ENCODE assay signal across 40 mouse cellular contexts in the genomic region with DNA sequence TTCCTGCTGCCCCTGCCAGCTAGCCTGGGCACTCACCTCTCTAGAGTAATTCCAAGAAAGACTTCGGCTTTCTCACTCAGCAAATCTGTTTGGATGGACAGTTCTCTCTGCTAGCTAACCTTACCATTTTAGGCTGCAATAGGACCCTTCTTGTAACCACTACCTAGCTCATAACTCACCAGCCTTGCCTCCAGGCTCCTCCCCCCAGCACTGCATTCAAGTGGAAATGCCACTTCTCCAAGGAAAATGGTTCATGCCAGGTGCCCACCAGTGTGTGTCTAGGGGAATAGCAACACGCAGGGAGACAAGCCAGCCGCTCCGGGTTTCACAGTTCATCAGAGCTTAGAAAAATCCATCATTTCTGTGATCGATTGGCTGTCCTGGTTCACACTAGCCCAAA. TPM values are rescaled to one million over a fixed set of nuclear protein-coding genes. Genes with fewer than 3 reads are reported as not detected.
"Had no signal": no experiment of that assay in that cellular context is flagged by ENCODE, and none has a peak within 500 bp of the region (broad histone marks: within the 10 kb centered on the region; RNA-seq: fewer than 3 reads in every experiment).

No protein-coding gene starts in this region.

- H3K27ac ChIP-seq: forebrain, embryonic 15.5 days; heart, adult 2 months; heart, embryonic 13.5 days; heart, embryonic 15.5 days; hindbrain, embryonic 13.5 days; hindbrain, embryonic 15.5 days; hindbrain, postnatal 0 days; limb, embryonic 13.5 days; limb, embryonic 15.5 days; liver, embryonic 14.5 days had no signal

- H3K4me1 ChIP-seq: limb, embryonic 13.5 days; limb, embryonic 15.5 days had no signal

- H3K36me3 ChIP-seq: forebrain, embryonic 15.5 days; heart, embryonic 13.5 days; heart, embryonic 15.5 days; hindbrain, embryonic 15.5 days; limb, embryonic 13.5 days; limb, embryonic 15.5 days had no signal

- H3K4me2 ChIP-seq: forebrain, embryonic 15.5 days; heart, embryonic 11.5 days; heart, embryonic 13.5 days; heart, embryonic 15.5 days; hindbrain, embryonic 13.5 days; hindbrain, embryonic 15.5 days; limb, embryonic 13.5 days; limb, embryonic 15.5 days; liver, embryonic 11.5 days had no signal

- H3K4me3 ChIP-seq: forebrain, embryonic 15.5 days; heart, adult 2 months; heart, embryonic 13.5 days; heart, embryonic 15.5 days; hindbrain, embryonic 13.5 days; hindbrain, embryonic 15.5 days; limb, embryonic 13.5 days; limb, embryonic 15.5 days had no signal

- H3K9me3 ChIP-seq: forebrain, embryonic 15.5 days; heart, embryonic 13.5 days; heart, embryonic 15.5 days; hindbrain, embryonic 13.5 days; hindbrain, embryonic 15.5 days; limb, embryonic 13.5 days; limb, embryonic 15.5 days had no signal

- H3K27me3 ChIP-seq: forebrain, embryonic 15.5 days; heart, embryonic 15.5 days; hindbrain, embryonic 13.5 days; hindbrain, embryonic 15.5 days; limb, embryonic 13.5 days; limb, embryonic 15.5 days had no signal

- DNase-seq: forebrain, postnatal 0 days; gastrocnemius, postnatal 14 days; gastrocnemius, postnatal 36 days; heart, adult 11 months; heart, adult 2 months; heart, postnatal 14 days; heart, postnatal 36 days; kidney, adult 8-10 months; layer of hippocampus, adult 9-11 months; layer of hippocampus, postnatal 36 days; left cerebral cortex, postnatal 4 days had no signal

- ATAC-seq: forebrain, embryonic 15.5 days; forebrain, postnatal 0 days; hindbrain, postnatal 0 days; intestine, embryonic 16.5 days had no signal

- H3K9ac ChIP-seq: forebrain, embryonic 15.5 days; forebrain, postnatal 0 days; heart, embryonic 13.5 days; heart, embryonic 15.5 days; hindbrain, embryonic 13.5 days; hindbrain, embryonic 15.5 days; limb, embryonic 13.5 days; limb, embryonic 15.5 days; liver, embryonic 14.5 days had no signal

RNA-seq across cellular contexts. Expression of gene Etnk2, which starts 14.2 kb away (rescaled TPM):
- total RNA-seq: hematopoietic stem cell, adult 5-6 weeks had no signal

RNA-seq across cellular contexts. Expression of gene Ren1, which starts 27.2 kb away (rescaled TPM):
- total RNA-seq: gastrocnemius, adult 8-10 months; gastrocnemius, postnatal 14 days; gastrocnemius, postnatal 36 days; hematopoietic stem cell, adult 5-6 weeks; layer of hippocampus, adult 8-10 months; layer of hippocampus, postnatal 36 days; left cerebral cortex, adult 18-20 months; left cerebral cortex, adult 8-10 months; left cerebral cortex, postnatal 10 days; left cerebral cortex, postnatal 25 days; left cerebral cortex, postnatal 4 days had no signal
- polyA plus RNA-seq: forebrain, embryonic 15.5 days; heart, embryonic 11.5 days; limb, embryonic 11.5 days had no signal

RNA-seq across cellular contexts. Expression of gene Kiss1, which starts 55.9 kb away (rescaled TPM):
- total RNA-seq: forebrain, postnatal 0 days; gastrocnemius, adult 18-20 months; gastrocnemius, adult 8-10 months; gastrocnemius, postnatal 14 days; gastrocnemius, postnatal 36 days; heart, adult 2 months; heart, postnatal 14 days; heart, postnatal 36 days; hematopoietic stem cell, adult 5-6 weeks; hindbrain, postnatal 0 days; layer of hippocampus, adult 18-20 months; layer of hippocampus, adult 8-10 months; layer of hippocampus, postnatal 14 days; layer of hippocampus, postnatal 36 days; left cerebral cortex, adult 18-20 months; left cerebral cortex, adult 8-10 months; left cerebral cortex, postnatal 10 days; left cerebral cortex, postnatal 4 days had no signal
- polyA plus RNA-seq: forebrain, embryonic 15.5 days; forebrain, postnatal 0 days; gonadal fat pad, adult 2 months; heart, adult 2 months; heart, embryonic 11.5 days; heart, embryonic 13.5 days; heart, embryonic 15.5 days; heart, postnatal 0 days; hindbrain, embryonic 11.5 days; hindbrain, postnatal 0 days; intestine, embryonic 14.5 days; intestine, embryonic 16.5 days; large intestine, adult 2 months; limb, embryonic 11.5 days; limb, embryonic 13.5 days; limb, embryonic 15.5 days; liver, embryonic 11.5 days; liver, embryonic 14.5 days; liver, embryonic 16.5 days had no signal
